Mouse (Mus musculus) intestine, postnatal 0 days (tissue): Measurements from ENCODE around the gene Pnpla8. TPM values are rescaled to one million over a fixed set of nuclear protein-coding genes. Genes with fewer than 3 reads are reported as not detected.

Experiments
- ATAC-seq: fragments of 200-750 bp; cut with Nextera tagmentation; 2 replicates; pipeline ENCODE4 v1.8.0; 2017; ENCODE audit warnings: mild to moderate bottlenecking, moderate TSS enrichment, moderate library complexity
- H3K27ac ChIP-seq: fragments of 300-500 bp; sonication (generic); 2 replicates; pipeline ENCODE4 v1.5.1; 2014; ENCODE audit warnings: mild to moderate bottlenecking, low read depth, low read length, moderate library complexity
- H3K27me3 ChIP-seq: fragments of 300-500 bp; sonication (generic); replicated peaks from 2 replicates; pipeline ENCODE4 v1.6.1; 2014; ENCODE audit warnings: low read length, mixed read lengths; ENCODE audit not compliant: control insufficient read depth, insufficient read depth
- H3K36me3 ChIP-seq: fragments of 300-500 bp; sonication (generic); 2 replicates; pipeline ENCODE4 v1.6.1; 2014; ENCODE audit warnings: mild to moderate bottlenecking, moderate library complexity; ENCODE audit not compliant: control insufficient read depth, insufficient read depth
- H3K4me1 ChIP-seq: fragments of 300-500 bp; sonication (generic); replicated peaks from 2 replicates; pipeline ENCODE4 v1.6.1; 2014; ENCODE audit warnings: antibody characterized with exemption, low read length, mixed read lengths; ENCODE audit not compliant: control insufficient read depth, insufficient read depth
- H3K4me2 ChIP-seq: fragments of 300-500 bp; sonication (generic); replicated peaks from 2 replicates; pipeline ENCODE4 v1.6.1; 2014; ENCODE audit warnings: low read depth, mild to moderate bottlenecking, moderate library complexity
- H3K4me3 ChIP-seq: fragments of 300-500 bp; sonication (generic); 2 replicates; pipeline ENCODE4 v1.5.1; 2014; ENCODE audit warnings: low read depth, low read length
- H3K9ac ChIP-seq: fragments of 300-500 bp; sonication (generic); 2 replicates; pipeline ENCODE4 v1.6.1; 2014; ENCODE audit warnings: mild to moderate bottlenecking, low read depth, low read length
- H3K9me3 ChIP-seq: fragments of 300-500 bp; sonication (generic); 2 replicates; pipeline ENCODE4 v1.6.1; 2016; ENCODE audit warnings: mixed run types; ENCODE audit not compliant: control insufficient read depth
- CTCF ChIP-seq: sonication (generic); IDR thresholded peaks from 2 replicates; pipeline ENCODE4 v1.5.1; 2016; ENCODE audit warnings: low read depth, mild to moderate bottlenecking, control low read depth, antibody characterized with exemption, moderate library complexity
- WGBS: fragments of 180-500 bp; shearing (Covaris S2); extraction: QIAGEN DNeasy Blood & Tissue Kit; methylation state at CpG from one replicate; pipeline ENCODE4 v1.1.7; 2014; 5-methylcytosine and 5-hydroxymethylcytosine counted together
- polyA plus RNA-seq: library from polyadenylated mRNA; unstranded; fragments of >200 nt; fragmentation: Nextera tagmentation; extraction: Ambion mirVana; gene quantifications from 2 replicates; pipeline ENCODE4 v1.2.1, GENCODE M21; 2015

The Pnpla8 gene
- polyA plus RNA-seq, 1 experiment from 2014 or later = 55.2 TPM

DNA sequence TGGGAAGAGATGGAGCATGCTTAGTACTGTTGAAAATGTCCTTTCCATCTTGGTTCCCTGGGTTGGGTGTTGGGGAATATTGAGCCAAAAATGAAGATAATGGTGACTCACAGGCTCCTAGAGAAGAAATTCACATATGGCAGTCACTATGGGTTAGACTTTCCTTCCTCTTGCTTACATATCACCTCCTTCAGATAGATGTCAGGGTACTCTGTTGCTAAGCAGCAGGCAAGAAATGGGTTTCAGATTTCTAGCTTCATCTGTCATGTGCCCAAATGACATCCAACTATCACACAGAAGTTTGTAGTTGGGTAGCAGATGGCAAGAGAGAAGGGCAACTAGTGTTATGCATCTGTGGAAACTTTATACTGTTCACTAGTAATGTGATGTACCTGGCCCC is 103.9 kb downstream of the Pnpla8 start:
- no peak for TF ChIP-seq CTCF

DNA sequence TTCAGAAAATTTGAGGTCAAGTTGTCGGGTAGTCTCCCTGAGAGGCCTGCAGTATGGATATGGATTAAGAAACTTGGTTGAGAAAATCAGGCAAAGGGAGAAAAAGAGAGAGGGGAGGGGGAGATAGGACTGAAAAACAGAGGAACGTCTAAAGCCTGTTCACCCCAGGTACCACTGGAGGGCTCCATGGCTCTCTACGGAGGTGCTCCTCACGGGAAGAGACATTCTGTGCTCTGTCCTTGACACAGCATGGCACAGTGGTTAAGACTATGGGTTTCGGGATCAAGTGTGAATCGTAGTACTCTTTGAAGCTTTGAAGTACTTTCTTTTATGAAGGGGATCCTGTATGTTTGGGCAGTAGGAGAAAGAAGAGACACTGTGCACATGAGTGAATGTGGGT is 106.3 kb downstream of the Pnpla8 start:
- Histone ChIP-seq H3K4me1 (no peaks in the 10 kb centered on the region), H3K9me3 (no peaks in the 10 kb centered on the region), H3K9ac (no peak overlapping the region), H3K4me2 (no peak overlapping the region), H3K4me3 (no peak overlapping the region), H3K36me3 (no peaks in the 10 kb centered on the region), H3K27ac (no peak overlapping the region), H3K27me3 (peaks cover 30% of the 10 kb centered on the region)
- 41% methylated on average over 6 of the region's 6 CpGs for WGBS
- ATAC-seq = no peak
- peak; percentile 49 for TF ChIP-seq CTCF

More for the DNA sequence above, 103.9 kb downstream of the Pnpla8 start:
- no peak for ATAC-seq
- Histone ChIP-seq H3K27me3 (peaks cover 16% of the 10 kb centered on the region), H3K9ac (no peak overlapping the region), H3K4me2 (no peak overlapping the region), H3K27ac (no peak overlapping the region), H3K36me3 (no peaks in the 10 kb centered on the region), H3K4me3 (no peak overlapping the region), H3K4me1 (no peaks in the 10 kb centered on the region), H3K9me3 (no peaks in the 10 kb centered on the region)

DNA sequence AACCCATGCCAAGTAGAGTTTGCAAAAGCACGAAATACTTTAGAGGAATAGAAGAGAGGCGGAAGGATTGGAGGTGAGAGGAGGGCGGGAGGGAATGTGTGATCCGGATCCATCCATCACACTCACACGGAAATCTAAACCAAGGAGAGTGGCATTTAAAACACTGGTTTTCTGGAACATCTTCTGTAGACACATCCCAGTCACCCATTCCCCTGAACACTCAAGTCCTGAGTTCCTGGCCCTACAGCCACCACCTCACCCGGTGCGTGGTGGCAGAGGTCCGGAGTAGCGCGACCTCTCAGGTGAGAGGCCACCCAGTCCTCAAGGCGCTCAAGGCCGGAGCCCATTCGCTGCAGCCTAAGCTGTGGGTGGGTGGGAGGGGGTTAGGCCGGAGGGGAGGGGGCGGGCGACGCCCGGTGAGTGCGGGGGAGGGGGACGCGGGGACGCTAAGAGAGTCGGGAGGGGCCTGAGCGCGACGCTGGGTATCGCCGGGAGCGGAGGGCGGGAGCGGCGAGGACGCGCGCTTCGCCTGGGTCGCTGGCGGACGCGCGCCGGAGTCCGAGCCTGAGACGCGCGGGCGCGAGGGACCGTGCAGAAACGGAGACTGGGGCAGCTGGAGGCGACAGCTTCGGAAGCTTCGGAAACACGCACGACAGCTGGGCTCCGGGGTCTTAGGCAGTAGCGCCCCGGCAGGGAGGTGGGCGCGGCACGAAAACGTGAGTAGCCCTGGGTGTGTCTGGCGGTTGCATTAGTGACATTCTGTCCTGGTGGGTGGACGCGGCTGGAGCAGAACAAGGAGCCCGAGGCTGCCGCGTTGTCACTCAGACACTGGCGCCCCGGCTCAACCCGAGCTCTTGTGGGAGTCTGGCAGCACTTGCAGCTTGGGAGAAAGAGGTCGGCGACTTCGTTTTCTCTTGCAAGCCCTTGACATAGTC is 107.5 kb downstream of the Pnpla8 start, which contains the start of gene Nrcam:
Nrcam (plus strand) TSS at position 505 of the 935 bp plus-strand sequence.
- H3K9ac ChIP-seq = no peak within 1 kb of the TSS
- H3K27ac ChIP-seq = no peak within 1 kb of the TSS
- H3K36me3 ChIP-seq = no peaks in the 10 kb centered on the region
- peak; percentile 47; the same call in 1 of the 2 replicates for ATAC-seq
- H3K4me1 ChIP-seq = no peaks in the 10 kb centered on the region
- peak within 1 kb of the TSS; percentile 93 for H3K4me2 ChIP-seq
- H3K27me3 ChIP-seq = peaks cover 30% of the 10 kb centered on the region
- no peak for TF ChIP-seq CTCF
- peak within 1 kb of the TSS; percentile 55 for H3K4me3 ChIP-seq
- 4% methylated on average over 65 of the region's 74 CpGs for WGBS
- H3K9me3 ChIP-seq = no peaks in the 10 kb centered on the region

DNA sequence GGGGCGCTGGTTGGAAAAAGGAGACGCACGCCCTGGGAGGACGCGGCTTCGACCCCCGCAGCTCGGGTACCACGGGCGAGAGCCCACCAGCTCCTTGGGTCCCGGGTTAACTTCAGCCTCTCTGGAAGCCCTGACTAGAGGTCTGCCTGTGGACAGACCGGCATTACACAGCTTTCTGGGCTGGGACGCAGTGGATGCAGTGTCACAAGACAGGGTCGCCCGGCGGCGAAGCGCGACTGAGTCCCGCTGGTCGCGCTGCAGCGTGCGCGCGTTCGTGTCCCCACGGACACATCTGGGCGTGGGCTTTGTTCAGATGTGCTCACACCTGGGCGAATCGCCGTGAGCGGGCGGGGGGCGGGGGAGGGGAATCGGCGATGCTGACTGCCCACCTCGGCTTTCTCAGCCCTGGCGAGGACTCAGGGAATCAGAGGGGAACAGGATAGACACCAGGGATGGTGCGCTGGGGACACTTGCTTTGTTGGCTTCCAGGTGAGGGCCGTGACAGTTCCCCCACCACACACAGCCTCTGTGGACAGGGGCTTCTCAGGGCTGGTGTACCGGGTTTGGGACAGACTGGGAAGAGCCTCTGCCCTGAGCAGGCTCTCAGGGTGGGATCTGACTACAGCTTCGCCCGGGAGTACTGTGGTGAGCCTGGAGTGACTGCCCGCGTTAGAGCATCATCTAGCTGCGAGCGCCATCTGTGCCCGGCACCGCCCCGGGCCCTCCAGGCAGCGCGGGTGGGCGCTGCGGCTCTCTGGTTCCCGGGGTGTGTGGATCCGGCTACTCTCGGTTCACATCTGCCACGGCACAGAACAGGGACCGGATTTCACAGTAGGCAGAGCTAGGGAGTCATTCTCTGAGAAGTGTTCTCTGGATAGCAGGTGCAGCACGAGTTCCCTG is 108.4 kb downstream of the Pnpla8 start:
- Histone ChIP-seq H3K36me3 (no peaks in the 10 kb centered on the region), H3K4me2 (peak overlapping the region; percentile 93), H3K4me3 (peak overlapping the region; percentile 55), H3K27me3 (peaks cover 30% of the 10 kb centered on the region), H3K27ac (no peak overlapping the region), H3K9ac (no peak overlapping the region), H3K4me1 (no peaks in the 10 kb centered on the region), H3K9me3 (no peaks in the 10 kb centered on the region)
- no peak for TF ChIP-seq CTCF
- WGBS = 1% methylated on average over 61 of the region's 61 CpGs
- ATAC-seq = peak; percentile 32; the same call in 1 of the 2 replicates

DNA sequence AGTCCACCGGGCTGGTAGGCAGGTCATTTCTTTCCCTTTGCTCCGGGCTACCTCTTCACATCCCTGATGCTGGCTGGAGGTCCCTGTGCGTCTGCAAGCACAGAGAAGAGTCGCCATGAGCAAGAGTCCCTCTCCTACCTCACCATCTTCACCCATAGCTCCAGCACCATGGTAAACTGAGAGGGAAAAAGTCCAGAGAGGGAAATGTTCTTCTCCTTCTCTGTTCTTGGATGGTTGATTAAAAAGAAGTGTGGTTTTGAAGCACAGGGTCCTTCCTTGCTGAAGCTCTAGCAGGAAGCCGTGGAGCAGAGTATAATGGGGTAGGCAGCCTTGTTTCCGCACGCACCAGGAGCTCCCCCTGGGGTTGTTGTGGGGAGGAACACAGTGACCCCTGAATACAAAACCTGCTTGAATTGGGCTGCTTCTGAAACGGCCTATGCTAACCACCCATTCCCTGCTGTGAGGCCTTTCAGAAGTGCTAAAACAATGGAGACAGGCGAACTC is 109.1 kb downstream of the Pnpla8 start:
- Histone ChIP-seq H3K27ac (no peak overlapping the region), H3K36me3 (no peaks in the 10 kb centered on the region), H3K4me2 (peak overlapping the region; percentile 93), H3K9ac (no peak overlapping the region), H3K9me3 (no peaks in the 10 kb centered on the region), H3K4me3 (peak overlapping the region; percentile 55), H3K27me3 (peaks cover 30% of the 10 kb centered on the region), H3K4me1 (no peaks in the 10 kb centered on the region)
- no peak for ATAC-seq
- WGBS = 12% methylated on average over 9 of the region's 9 CpGs
- 0 out of 2 replicates have a peak, but pooled peaks have one; percentile 11 for TF ChIP-seq CTCF
